Mouse (Mus musculus): ENCODE measurements around the gene Gm20388.

DNA sequence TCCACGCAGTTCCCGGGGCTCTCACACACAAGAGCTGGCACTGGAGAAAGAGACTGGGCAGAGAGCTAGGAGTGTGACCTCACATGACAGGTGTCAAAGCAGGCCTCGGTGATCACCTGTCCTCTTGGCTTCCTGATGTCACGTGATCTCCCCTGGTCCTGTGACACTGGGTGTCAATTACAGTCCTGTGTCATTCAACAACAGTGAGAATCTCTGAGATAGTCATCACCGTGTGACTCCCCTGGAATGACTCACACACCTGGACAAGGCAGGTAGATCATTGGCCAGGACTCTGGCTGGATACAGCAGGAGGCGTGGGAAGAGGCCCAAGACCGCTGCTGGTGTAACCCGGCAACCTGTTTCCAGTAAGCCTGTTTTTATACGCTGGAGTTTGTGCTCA is 3826.3 kb downstream of the Gm20388 start:
- TF ChIP-seq EP300 (IDR thresholded peaks at IDR 0.05; ENCODE audit: low read depth) (no peak), CTCF (IDR thresholded peaks at IDR 0.05; ENCODE audit: low read depth) (no peak)

Measured in liver, embryonic 14.5 days (tissue).